Mouse (Mus musculus) limb, embryonic 11.5 days (tissue): Measurements from ENCODE around the gene Kcnd1. TPM values are rescaled to one million over a fixed set of nuclear protein-coding genes. Genes with fewer than 3 reads are reported as not detected.

Experiments
- ATAC-seq: fragments of 200-750 bp; cut with Nextera tagmentation; 2 replicates; pipeline ENCODE4 v1.8.0; 2017; ENCODE audit warnings: low read depth; ENCODE audit not compliant: insufficient number of reproducible peaks, low FRiP score, low TSS enrichment
- DNase-seq: peaks from one replicate; pipeline ENCODE4 v3.0.0-alpha.2; 2015; ENCODE audit warnings: low spot score
- H3K27ac ChIP-seq: fragments of 300-500 bp; sonication (generic); replicated peaks from 2 replicates; pipeline ENCODE4 v1.5.1; 2014; ENCODE audit warnings: low read depth, mild to moderate bottlenecking, low read length
- H3K27me3 ChIP-seq: fragments of 300-500 bp; sonication (generic); 2 replicates; pipeline ENCODE4 v1.6.1; 2014; ENCODE audit warnings: mild to moderate bottlenecking, low read length, mixed read lengths; ENCODE audit not compliant: control insufficient read depth, insufficient read depth
- H3K36me3 ChIP-seq: fragments of 300-500 bp; sonication (generic); 2 replicates; pipeline ENCODE4 v1.6.1; 2014; ENCODE audit warnings: mild to moderate bottlenecking, low read length, moderate library complexity, mixed read lengths; ENCODE audit not compliant: control insufficient read depth, insufficient read depth
- H3K4me1 ChIP-seq: fragments of 300-500 bp; sonication (generic); 2 replicates; pipeline ENCODE4 v1.6.1; 2014; ENCODE audit warnings: low read length, mixed read lengths; ENCODE audit not compliant: control insufficient read depth, insufficient read depth
- H3K4me2 ChIP-seq: fragments of 300-500 bp; sonication (generic); 2 replicates; pipeline ENCODE4 v1.6.1; 2014; ENCODE audit warnings: low read depth, mild to moderate bottlenecking, moderate library complexity; ENCODE audit not compliant: severe bottlenecking
- H3K4me3 ChIP-seq: fragments of 300-500 bp; sonication (generic); 2 replicates; pipeline ENCODE4 v1.5.1; 2014; ENCODE audit warnings: low read depth, low read length
- H3K9ac ChIP-seq: fragments of 300-500 bp; sonication (generic); 2 replicates; pipeline ENCODE4 v1.6.1; 2014; ENCODE audit warnings: mild to moderate bottlenecking, low read length
- H3K9me3 ChIP-seq: fragments of 300-500 bp; sonication (generic); 2 replicates; pipeline ENCODE4 v1.6.1; 2016; ENCODE audit warnings: low read length; ENCODE audit not compliant: control insufficient read depth
- WGBS: fragments of 180-500 bp; shearing (Covaris S2); extraction: QIAGEN DNeasy Blood & Tissue Kit; methylation state at CpG from one replicate; pipeline ENCODE4 v1.1.7; 2014; 5-methylcytosine and 5-hydroxymethylcytosine counted together
- polyA plus RNA-seq: library from polyadenylated mRNA; unstranded; fragments of >200 nt; fragmentation: Nextera tagmentation; extraction: Ambion mirVana; gene quantifications from 2 replicates; pipeline ENCODE4 v1.2.1, GENCODE M21; 2014

Kcnd1 gene
- polyA plus RNA-seq, 1 experiment from 2014 or later: 0.97 TPM

DNA sequence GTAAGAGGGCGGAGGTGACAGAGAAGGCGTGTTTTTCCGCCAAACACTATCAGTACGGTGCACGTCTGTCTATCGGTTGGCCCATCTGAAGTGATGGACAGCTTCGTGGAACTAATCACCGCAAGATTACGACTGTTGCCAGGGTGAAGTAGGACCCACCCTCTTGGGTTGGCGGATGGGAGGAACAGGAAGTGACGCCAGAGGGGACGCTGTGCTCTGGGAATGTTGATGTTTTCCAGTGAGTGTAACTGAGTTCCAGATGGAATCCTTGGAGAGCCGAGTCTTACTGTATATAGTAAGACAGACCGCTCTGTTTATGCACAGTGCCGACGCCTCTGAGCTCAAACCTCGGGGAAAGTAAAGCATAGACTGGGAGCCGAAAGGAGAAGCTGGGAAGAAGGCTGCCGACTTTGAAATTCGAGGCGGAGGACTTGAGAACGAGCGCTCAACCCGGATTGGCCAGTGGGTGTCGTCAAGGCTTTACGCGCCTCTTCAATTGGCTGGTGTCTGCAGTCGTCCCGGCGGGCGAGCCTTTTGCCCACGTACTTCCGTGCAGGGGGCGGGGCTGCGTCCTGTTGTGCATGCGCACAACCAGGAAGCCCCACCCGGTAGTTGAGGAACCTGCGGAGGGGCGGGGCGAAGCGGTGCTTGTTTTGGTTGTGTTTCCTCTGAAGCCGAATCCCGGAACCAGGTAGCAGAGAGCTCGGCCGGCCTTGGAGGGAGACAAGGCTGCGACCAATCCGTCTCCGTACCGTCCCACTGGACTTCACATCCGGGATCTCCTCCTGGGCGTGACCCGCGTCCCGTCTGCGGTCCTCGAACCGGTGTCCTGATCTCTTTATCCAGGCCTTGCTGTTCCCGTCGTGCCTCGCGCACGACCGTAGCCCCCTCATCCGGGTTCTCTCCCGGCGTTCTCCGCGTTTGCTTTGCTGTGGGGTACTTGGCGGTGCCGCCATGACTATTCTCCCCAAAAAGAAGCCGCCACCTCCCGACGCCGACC lies 19.4 kb downstream of the Kcnd1 start, which contains the start of gene Otud5:
Gene Otud5 (plus strand): TSS at position 202 of the 1,000 bp plus-strand sequence.
- no peaks in the 10 kb centered on the region for H3K36me3 ChIP-seq
- 17% methylated on average over 74 of the region's 74 CpGs for WGBS
- peak within 1 kb of the TSS; percentile 80 for H3K9ac ChIP-seq

DNA sequence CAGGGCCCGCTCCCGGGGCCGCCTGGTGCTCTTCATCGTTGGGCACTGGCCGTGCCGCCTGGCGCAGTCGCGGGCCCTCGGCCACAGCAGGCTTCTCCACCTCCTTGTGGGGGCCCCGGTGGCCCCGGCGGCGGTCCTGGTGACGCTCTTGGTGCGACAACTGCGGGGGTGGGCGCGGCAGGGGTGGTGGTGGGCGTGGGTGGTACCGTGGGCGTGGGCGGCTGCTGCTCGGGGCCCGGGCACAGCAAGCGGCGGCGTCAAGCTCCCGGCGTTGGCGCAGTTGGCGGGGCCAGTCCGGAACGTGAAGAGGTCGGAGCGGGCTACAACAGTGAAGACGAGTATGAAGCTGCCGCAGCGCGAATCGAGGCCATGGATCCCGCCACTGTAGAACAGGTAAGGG lies 20.2 kb downstream of the Kcnd1 start:
- Histone ChIP-seq H3K4me1 (no peaks in the 10 kb centered on the region), H3K9me3 (no peaks in the 10 kb centered on the region), H3K9ac (peak overlapping the region; percentile 80), H3K4me2 (peak overlapping the region; percentile 57), H3K4me3 (peak overlapping the region; percentile 74), H3K27ac (peak overlapping the region; percentile 52), H3K27me3 (no peaks in the 10 kb centered on the region), H3K36me3 (no peaks in the 10 kb centered on the region)
- 15% methylated on average over 27 of the region's 42 CpGs for WGBS
- ATAC-seq (no peak), DNase-seq (peak; percentile 20)

More for the DNA sequence above, 19.4 kb downstream of the Kcnd1 start, which contains the start of gene Otud5:
- ATAC-seq: peak; percentile 98
- H3K27me3 ChIP-seq: no peaks in the 10 kb centered on the region
- peak within 1 kb of the TSS; percentile 74 for H3K4me3 ChIP-seq
- peak within 1 kb of the TSS; percentile 68 for H3K27ac ChIP-seq
- no peaks in the 10 kb centered on the region for H3K4me1 ChIP-seq
- peak; percentile 91 for DNase-seq
- peak within 1 kb of the TSS; percentile 57 for H3K4me2 ChIP-seq
- H3K9me3 ChIP-seq: no peaks in the 10 kb centered on the region

DNA sequence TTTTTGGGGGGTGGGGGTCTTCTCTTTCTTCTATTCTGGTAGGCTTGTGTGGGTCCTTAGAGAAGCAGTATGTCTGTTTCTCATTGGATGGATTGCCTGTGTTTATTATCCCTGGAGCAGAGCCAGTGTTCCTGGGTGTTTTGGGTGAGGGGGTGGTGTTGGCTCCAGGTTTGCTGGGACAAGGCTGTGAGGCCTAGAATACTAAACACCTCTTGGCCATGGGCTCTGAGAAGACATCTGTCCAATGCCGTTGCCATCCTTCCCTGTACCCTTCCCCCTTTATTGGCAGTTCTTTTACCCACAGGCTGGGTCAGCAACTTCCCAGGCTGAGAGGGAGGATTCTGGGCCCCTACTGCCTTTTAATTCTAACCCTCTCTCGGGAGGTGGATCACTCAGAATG lies 25.8 kb downstream of the Kcnd1 start:
- DNase-seq (no peak), ATAC-seq (no peak)
- no peak overlapping the region for H3K27ac ChIP-seq
- no peak overlapping the region for H3K4me3 ChIP-seq
- H3K9ac ChIP-seq: no peak overlapping the region
- H3K4me1 ChIP-seq: no peaks in the 10 kb centered on the region
- 83% methylated on average over 2 of the region's 2 CpGs for WGBS
- H3K9me3 ChIP-seq: no peaks in the 10 kb centered on the region
- no peak overlapping the region for H3K4me2 ChIP-seq
- H3K36me3 ChIP-seq: no peaks in the 10 kb centered on the region
- no peaks in the 10 kb centered on the region for H3K27me3 ChIP-seq

DNA sequence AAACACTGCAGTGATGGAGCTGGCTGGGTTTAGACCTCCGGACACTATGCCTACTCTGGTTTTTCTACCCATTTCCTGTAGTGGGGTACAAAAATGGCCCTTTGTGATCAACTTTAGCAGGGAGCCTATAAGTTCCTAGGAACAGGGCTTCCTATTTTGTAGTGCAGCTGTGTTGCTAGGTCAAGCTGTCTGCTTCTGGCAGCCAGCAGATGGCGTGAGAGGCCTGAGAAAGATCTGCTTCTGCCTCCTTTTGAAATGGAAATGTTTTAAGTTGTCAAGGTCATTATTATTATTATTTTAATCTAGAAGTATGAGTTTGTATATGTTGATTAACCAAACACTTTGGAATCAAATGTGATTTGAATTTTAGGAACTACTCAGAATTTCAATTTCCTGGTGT lies 32.5 kb downstream of the Kcnd1 start:
- 64% methylated on average over 2 of the region's 2 CpGs for WGBS
- DNase-seq (peak; percentile 23), ATAC-seq (no peak)
- H3K4me2 ChIP-seq: no peak overlapping the region
- H3K27ac ChIP-seq: no peak overlapping the region
- H3K4me3 ChIP-seq: no peak overlapping the region
- H3K9me3 ChIP-seq: no peaks in the 10 kb centered on the region
- no peaks in the 10 kb centered on the region for H3K4me1 ChIP-seq
- H3K27me3 ChIP-seq: no peaks in the 10 kb centered on the region
- H3K9ac ChIP-seq: no peak overlapping the region
- no peaks in the 10 kb centered on the region for H3K36me3 ChIP-seq

DNA sequence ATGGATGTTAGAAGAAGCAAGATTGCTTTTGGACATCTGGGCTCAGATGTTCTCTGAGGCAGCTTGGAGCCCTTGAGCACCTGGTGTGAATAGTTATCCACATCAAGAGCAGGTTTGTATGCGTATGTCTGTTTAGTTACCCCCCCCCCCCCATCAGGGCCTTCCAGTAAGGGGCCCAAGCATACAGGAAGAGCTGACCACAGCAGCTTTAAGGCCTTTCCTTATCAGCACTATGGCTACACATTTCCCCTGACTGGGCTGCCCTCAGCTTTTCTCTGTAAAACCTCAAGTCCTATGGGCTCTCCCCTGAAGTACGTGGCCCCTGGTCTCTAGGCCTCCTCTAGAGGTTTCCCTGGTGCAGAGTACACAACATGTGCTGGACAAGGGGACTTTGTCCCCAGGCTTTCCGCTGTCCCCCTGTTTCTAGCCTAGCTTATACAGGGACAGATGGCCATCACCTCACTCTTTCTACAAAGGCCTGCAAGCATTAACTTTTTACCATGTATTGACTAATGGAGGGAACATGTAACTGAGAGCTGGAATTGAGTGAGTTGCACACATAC lies 37.2 kb downstream of the Kcnd1 start:
- WGBS: 83% methylated on average over 3 of the region's 3 CpGs
- no peaks in the 10 kb centered on the region for H3K36me3 ChIP-seq
- no peak overlapping the region for H3K27ac ChIP-seq
- no peaks in the 10 kb centered on the region for H3K4me1 ChIP-seq
- no peak overlapping the region for H3K4me2 ChIP-seq
- no peaks in the 10 kb centered on the region for H3K9me3 ChIP-seq
- ATAC-seq (no peak), DNase-seq (no peak)
- H3K9ac ChIP-seq: no peak overlapping the region
- H3K27me3 ChIP-seq: no peaks in the 10 kb centered on the region
- H3K4me3 ChIP-seq: no peak overlapping the region

DNA sequence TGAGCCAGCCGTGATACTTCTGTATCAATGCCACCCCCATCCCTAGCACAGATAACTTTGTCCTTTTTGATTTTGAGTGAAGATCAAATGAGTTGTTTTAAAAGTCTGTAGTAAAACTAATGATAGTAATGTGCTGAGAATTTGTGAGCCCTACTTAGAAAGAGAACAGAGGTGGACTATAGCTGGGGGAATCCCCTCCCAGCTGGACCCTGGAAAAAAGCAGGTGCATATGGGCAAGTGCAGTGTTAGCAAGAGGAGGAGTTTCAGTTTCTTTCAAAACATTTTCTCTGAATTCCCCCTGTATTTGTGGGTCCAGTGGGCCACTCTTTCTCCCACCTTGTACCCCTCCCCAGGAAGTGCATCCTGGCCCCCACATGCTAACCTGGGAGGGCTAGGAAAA lies 41.1 kb downstream of the Kcnd1 start:
- Histone ChIP-seq H3K27ac (no peak overlapping the region), H3K36me3 (no peaks in the 10 kb centered on the region), H3K4me3 (no peak overlapping the region), H3K4me1 (no peaks in the 10 kb centered on the region), H3K4me2 (no peak overlapping the region), H3K27me3 (no peaks in the 10 kb centered on the region), H3K9ac (no peak overlapping the region), H3K9me3 (no peaks in the 10 kb centered on the region)
- DNase-seq (no peak), ATAC-seq (no peak)
- WGBS: 79% methylated on average over 1 of the region's 1 CpGs

DNA sequence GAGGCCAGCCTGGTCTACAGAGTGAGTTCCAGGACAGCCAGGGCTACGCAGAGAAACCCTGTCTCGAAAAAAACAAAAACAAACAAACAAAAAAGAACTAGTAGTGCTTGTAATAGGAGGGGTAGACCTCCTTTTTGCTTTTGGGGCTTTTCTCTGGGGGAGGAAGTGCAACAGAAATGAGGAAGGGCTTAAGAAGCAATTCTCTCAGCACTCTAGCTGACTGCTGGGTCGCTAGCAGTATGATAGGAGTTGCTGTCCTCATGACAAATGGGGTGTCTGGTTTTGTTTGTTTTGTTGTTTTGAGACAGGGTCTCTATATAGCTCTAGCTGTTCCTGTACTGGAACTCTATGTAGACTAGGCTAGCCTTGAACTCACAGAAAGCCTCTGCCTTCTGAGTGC lies 42.5 kb downstream of the Kcnd1 start:
- Histone ChIP-seq H3K9ac (no peak overlapping the region), H3K27me3 (no peaks in the 10 kb centered on the region), H3K27ac (no peak overlapping the region), H3K9me3 (no peaks in the 10 kb centered on the region), H3K4me1 (no peaks in the 10 kb centered on the region), H3K4me2 (no peak overlapping the region), H3K36me3 (no peaks in the 10 kb centered on the region), H3K4me3 (no peak overlapping the region)
- WGBS: 86% methylated on average over 3 of the region's 3 CpGs
- ATAC-seq (no peak), DNase-seq (no peak)

DNA sequence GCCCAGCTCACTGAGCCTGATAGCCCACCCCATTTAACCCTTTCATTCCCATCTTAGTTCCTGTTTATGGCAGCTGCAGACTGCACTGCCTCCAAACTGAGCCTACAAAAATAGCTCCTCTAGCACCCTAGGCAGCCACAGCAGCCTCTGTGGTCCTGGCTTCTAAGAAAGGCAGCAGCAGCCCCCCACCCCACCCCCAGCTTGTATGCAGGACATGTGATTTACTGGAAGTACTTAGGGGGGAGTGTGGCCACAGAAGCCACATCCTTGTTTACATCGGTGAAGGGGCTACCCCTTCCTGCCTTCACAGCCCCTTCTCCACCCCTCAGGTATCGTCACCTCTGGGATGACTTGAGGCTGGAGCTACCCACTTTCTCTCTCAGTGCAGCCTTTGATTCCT lies 43.3 kb downstream of the Kcnd1 start:
- no peaks in the 10 kb centered on the region for H3K36me3 ChIP-seq
- H3K9ac ChIP-seq: no peak overlapping the region
- DNase-seq (no peak), ATAC-seq (no peak)
- H3K27ac ChIP-seq: no peak overlapping the region
- H3K4me3 ChIP-seq: no peak overlapping the region
- no peak overlapping the region for H3K4me2 ChIP-seq
- H3K4me1 ChIP-seq: no peaks in the 10 kb centered on the region
- H3K27me3 ChIP-seq: no peaks in the 10 kb centered on the region
- no peaks in the 10 kb centered on the region for H3K9me3 ChIP-seq
- 70% methylated on average over 2 of the region's 2 CpGs for WGBS
